Mouse (Mus musculus): Measurements from ENCODE around the gene Ptcd1. TPM values are rescaled to one million over a fixed set of nuclear protein-coding genes. Genes with fewer than 3 reads are reported as not detected.
"Not testable (repeated sequence)": the region's sequence is repeated elsewhere in the genome, so short reads cannot be mapped to it uniquely, and the experiment has no call there.

Ptcd1 gene
- polyA plus RNA-seq, 1 experiment from 2014 or later: 12.8 TPM

- no peak for DNase-seq (ENCODE audit: low spot score)
Observed at GRCm38 (mm10) chr5:145164710-145165109, 2.2 kb downstream of the Ptcd1 start.

- DNase-seq (ENCODE audit: low spot score): no peak
Observed at GRCm38 (mm10) chr5:145161361-145161760, 5.5 kb downstream of the Ptcd1 start.

DNA sequence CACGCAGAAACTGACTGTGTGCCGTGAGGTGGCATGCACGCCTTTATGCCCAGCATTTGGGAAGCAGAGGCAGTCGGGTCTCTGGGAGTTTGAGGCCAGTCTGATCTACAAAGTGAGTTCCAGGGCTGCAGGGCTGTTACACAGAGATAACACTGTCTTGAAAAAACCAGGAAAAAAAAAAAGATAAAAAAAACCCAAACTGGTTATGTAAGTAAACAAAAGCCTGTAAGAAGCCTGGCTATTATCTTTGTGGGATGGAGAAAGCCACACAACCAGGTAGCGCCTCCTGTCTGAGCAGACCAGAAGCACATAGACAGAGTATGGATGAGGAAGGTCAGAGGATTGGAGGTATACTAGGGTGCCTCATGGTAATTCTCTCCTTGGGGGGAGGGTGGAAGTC lies 14.2 kb downstream of the Ptcd1 start:
- DNase-seq (ENCODE audit: low spot score): no peak

- no peak for DNase-seq (ENCODE audit: low spot score)
Observed at GRCm38 (mm10) chr5:145149294-145149693, 17.6 kb downstream of the Ptcd1 start.

GRCm38 (mm10) chr5:145147748-145148147 lies 19.2 kb downstream of the Ptcd1 start:
- no peak for DNase-seq (ENCODE audit: low spot score)

GRCm38 (mm10) chr5:145140611-145141010 lies 26.3 kb downstream of the Ptcd1 start:
- DNase-seq (ENCODE audit: low spot score): no peak

GRCm38 (mm10) chr5:145139571-145140519 lies 27.1 kb downstream of the Ptcd1 start, which contains the start of the genes Pdap1 and Bud31:
Gene Pdap1 (minus strand): TSS chr5:145140238.
Gene Bud31 (plus strand): TSS chr5:145140362.
- DNase-seq (ENCODE audit: low spot score): peak; percentile 96

DNA sequence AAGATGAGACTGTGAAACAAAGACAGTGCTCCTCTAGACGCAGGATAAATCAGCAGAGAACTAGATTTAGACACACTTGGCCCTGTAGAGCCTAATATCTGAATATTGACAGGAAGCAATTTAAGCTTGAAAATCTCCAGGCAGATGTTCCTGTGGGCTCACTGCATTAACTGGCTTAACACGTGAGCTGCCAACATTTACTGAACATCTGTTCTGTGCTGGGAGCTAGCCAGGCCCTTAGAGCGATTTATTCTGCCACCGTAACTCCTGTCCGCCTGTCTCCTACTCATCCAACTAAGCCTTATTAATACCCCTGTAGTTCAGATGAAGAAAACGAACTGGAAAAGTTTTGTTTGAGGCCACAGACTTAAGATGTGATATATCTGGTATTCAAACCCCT lies 28.1 kb downstream of the Ptcd1 start:
- DNase-seq (ENCODE audit: low spot score): no peak

DNA sequence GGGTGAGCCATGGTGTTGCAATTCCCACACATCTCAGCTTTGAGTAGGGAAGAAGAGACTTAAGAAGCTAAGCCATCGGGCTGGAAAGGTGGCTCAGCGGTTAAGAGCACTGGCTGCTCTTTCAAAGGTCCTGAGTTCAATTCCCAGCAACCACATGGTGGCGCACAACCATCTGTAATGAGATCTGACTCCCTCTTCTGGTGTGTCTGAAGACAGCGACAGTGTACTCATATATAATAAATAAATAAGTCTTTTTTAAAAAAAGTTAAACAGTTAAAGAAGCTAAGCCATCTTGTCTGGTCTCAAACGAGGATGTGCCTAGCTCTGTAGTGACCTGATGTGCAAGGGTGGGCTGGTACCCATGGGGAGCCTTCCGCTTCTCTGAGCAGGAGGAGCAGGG lies 33.6 kb downstream of the Ptcd1 start:
- DNase-seq (ENCODE audit: low spot score): not testable (repeated sequence)

GRCm38 (mm10) chr5:145130995-145131394 lies 35.9 kb downstream of the Ptcd1 start:
- no peak for DNase-seq (ENCODE audit: low spot score)

DNA sequence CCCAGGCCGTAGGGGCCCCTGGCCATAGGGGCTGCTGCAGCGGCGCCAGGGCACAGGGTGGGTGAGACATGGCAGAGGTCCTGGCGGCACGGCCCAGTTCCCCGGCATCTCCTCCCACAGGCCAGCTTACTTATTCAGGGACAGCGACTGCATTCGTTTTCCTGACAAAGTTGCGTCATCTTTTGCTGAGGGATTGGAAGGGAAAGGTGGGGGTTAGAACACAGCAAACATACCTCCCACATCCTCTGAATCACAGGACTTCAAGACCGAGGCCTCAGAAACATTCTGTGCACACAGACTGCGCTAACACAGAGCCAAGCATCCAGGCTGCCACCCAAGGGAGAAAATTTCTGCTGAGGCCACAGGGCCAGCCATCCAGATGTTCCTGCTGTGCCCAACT lies 36.7 kb downstream of the Ptcd1 start:
- DNase-seq (ENCODE audit: low spot score): no peak

- DNase-seq (ENCODE audit: low spot score): not testable (repeated sequence)
Observed at GRCm38 (mm10) chr5:145129773-145130172, 37.1 kb downstream of the Ptcd1 start.

DNA sequence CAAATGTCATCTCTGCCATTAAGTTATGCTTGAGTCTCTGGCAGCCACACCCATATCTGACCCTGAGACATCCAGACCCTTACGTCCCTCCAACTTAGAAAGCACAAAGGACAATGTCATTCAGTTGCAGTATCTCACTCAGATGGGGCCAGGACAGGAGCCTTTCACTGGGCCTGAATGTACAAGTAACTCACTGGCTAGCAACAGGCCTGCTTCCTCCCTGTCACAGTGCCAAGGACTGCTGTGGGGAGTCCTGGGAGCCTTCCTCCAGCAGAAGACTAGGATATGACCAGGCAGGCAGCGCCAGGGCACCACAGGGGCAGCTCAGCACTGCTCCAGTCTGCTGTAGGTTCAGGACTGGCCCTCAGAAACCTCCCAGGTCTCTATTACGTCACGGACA lies 37.8 kb downstream of the Ptcd1 start:
- DNase-seq (ENCODE audit: low spot score): no peak

DNA sequence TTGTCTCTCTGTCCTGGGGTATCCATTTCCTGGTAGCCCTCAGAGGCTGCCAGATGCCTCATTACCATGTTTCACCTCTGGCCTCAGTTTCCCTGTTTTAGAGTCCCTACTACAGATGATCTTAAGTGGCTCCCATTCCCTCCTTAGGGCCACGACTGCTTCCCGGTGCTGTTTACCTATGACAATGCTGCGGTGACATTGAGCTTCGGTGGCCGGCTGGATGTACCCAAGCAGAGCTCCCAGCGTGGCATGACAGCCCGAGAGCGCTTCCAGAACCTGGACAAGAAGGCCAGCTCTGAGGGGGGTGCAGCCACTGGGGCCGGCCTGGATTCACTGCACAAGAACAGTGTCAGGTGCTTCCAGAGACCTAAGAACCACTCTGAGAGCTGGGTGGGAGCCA lies 40.3 kb downstream of the Ptcd1 start:
- no peak for DNase-seq (ENCODE audit: low spot score)

- no peak for DNase-seq (ENCODE audit: low spot score)
Observed at GRCm38 (mm10) chr5:145123396-145123795, 43.5 kb downstream of the Ptcd1 start.

- no peak for DNase-seq (ENCODE audit: low spot score)
Observed at GRCm38 (mm10) chr5:145120921-145121320, 46.0 kb downstream of the Ptcd1 start.

DNA sequence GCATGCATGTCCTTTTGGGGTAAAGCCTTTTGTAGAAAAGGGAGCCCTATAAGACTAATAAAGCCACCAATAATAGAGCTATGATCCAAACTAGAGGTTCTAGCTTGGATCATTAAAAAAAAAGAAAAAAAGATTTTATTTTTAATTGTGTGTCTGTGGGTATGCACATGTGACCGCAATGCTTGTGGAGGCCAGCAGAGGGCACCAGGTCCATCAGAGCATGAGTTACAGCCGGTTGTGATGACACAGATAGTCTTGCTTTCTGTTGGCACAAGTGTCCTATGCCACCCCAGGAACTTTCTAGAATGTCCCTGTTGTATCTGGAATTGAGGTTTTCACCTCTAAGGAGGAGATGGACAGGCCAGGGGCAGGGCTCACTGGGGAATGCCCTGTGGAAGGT lies 47.5 kb downstream of the Ptcd1 start:
- DNase-seq (ENCODE audit: low spot score): no peak

DNA sequence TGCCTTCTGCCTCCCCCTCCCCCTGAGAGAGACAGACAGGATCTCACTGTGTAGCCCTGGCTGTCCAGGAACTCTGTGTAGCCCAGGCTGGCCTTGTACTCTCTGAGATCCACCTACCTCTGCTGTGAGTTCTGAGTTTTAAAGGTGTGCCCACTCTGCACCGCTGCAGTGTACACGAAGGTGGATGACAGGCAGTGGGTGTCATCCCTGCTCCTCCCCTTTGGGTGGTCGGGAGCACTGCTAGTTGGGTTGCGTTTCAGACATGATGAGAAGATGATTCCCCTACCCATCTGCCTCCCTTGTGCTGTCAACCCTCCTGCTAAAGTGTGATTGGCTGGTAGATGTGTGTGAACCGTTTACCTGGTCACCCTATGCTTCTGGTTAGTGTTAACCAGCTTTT lies 48.4 kb downstream of the Ptcd1 start:
- DNase-seq (ENCODE audit: low spot score): no peak

DNA sequence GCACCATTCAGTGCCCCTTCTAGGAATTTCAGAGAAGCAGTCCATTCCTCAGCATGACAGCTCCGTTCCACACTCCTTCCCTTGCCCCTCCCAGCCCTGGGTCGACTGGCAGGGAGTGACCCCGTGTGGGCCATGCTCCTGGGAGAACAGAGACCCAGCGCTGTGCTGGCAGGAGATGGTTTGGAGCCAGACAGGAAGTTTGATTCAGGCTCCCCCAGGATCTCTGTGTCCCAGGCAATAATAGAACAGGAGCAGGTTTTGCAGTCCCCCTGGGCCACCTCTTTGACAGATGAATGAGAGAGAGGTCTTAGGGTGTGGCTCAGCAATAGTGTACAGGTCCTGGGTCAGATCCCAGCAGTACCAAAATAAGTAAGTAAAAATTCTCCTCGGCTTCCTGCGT lies 48.9 kb downstream of the Ptcd1 start:
- no peak for DNase-seq (ENCODE audit: low spot score)

- peak; percentile 55 for DNase-seq (ENCODE audit: low spot score)
Observed at GRCm38 (mm10) chr5:145116916-145117315, 50.0 kb downstream of the Ptcd1 start.

- DNase-seq (ENCODE audit: low spot score): peak; percentile 74
Observed at GRCm38 (mm10) chr5:145116316-145116715, 50.6 kb downstream of the Ptcd1 start.

- DNase-seq (ENCODE audit: low spot score): no peak
Observed at GRCm38 (mm10) chr5:145115736-145116135, 51.2 kb downstream of the Ptcd1 start.
